Mouse (Mus musculus) lung, postnatal 0 days (tissue): ENCODE data around the gene Mex3a. TPM values are rescaled to one million over a fixed set of nuclear protein-coding genes. Genes with fewer than 3 reads are reported as not detected.

ENCODE experiments used
- ATAC-seq: fragments of 200-750 bp; cut with Nextera tagmentation; 2 replicates; pipeline ENCODE4 v1.8.0; 2017; ENCODE audit warnings: moderate library complexity
- DNase-seq: peaks from one replicate; pipeline ENCODE4 v3.0.0-alpha.2; 2016; ENCODE audit warnings: low spot score
- H3K27ac ChIP-seq: fragments of 300-500 bp; sonication (generic); 2 replicates; pipeline ENCODE4 v1.5.1; 2014; ENCODE audit warnings: antibody characterized with exemption, mild to moderate bottlenecking, low read length, mixed read lengths
- H3K27me3 ChIP-seq: fragments of 300-500 bp; sonication (generic); replicated peaks from 2 replicates; pipeline ENCODE4 v1.6.1; 2014; ENCODE audit warnings: low read length, mixed read lengths; ENCODE audit not compliant: insufficient read depth
- H3K36me3 ChIP-seq: fragments of 300-500 bp; sonication (generic); 2 replicates; pipeline ENCODE4 v1.6.1; 2014; ENCODE audit warnings: low read length, mixed read lengths; ENCODE audit not compliant: insufficient read depth
- H3K4me1 ChIP-seq: fragments of 300-500 bp; sonication (generic); 2 replicates; pipeline ENCODE4 v1.6.1; 2014; ENCODE audit warnings: antibody characterized with exemption, low read depth, low read length, mixed read lengths; ENCODE audit not compliant: insufficient read depth
- H3K4me2 ChIP-seq: fragments of 300-500 bp; sonication (generic); replicated peaks from 2 replicates; pipeline ENCODE4 v1.6.1; 2014; ENCODE audit warnings: low read depth, mild to moderate bottlenecking, low read length, moderate library complexity, mixed read lengths
- H3K4me3 ChIP-seq: fragments of 300-500 bp; sonication (generic); 2 replicates; pipeline ENCODE4 v1.5.1; 2014; ENCODE audit warnings: low read depth, low read length
- H3K9ac ChIP-seq: fragments of 300-500 bp; sonication (generic); replicated peaks from 2 replicates; pipeline ENCODE4 v1.6.1; 2014; ENCODE audit warnings: low read depth, mild to moderate bottlenecking
- H3K9me3 ChIP-seq: fragments of 300-500 bp; sonication (generic); 2 replicates; pipeline ENCODE4 v1.6.1; 2016; ENCODE audit warnings: low read length, mixed read lengths
- CTCF ChIP-seq: IDR thresholded peaks from 2 replicates; pipeline ENCODE4 v1.5.1; 2016; ENCODE audit warnings: antibody characterized with exemption, mild to moderate bottlenecking
- EP300 ChIP-seq: IDR thresholded peaks from 2 replicates; pipeline ENCODE4 v1.6.1; 2016; ENCODE audit warnings: antibody characterized with exemption, mild to moderate bottlenecking, control low read depth
- WGBS: fragments of 180-500 bp; shearing (Covaris S2); extraction: QIAGEN DNeasy Blood & Tissue Kit; methylation state at CpG from one replicate; pipeline ENCODE4 v1.1.7; 2014; 5-methylcytosine and 5-hydroxymethylcytosine counted together
- polyA plus RNA-seq: library from polyadenylated mRNA; unstranded; fragments of >200 nt; fragmentation: Nextera tagmentation; extraction: Ambion mirVana; gene quantifications from 2 replicates; pipeline ENCODE4 v1.2.1, GENCODE M21; 2015

Gene Mex3a
- polyA plus RNA-seq, 1 experiment from 2014 or later: 2.6 TPM

DNA sequence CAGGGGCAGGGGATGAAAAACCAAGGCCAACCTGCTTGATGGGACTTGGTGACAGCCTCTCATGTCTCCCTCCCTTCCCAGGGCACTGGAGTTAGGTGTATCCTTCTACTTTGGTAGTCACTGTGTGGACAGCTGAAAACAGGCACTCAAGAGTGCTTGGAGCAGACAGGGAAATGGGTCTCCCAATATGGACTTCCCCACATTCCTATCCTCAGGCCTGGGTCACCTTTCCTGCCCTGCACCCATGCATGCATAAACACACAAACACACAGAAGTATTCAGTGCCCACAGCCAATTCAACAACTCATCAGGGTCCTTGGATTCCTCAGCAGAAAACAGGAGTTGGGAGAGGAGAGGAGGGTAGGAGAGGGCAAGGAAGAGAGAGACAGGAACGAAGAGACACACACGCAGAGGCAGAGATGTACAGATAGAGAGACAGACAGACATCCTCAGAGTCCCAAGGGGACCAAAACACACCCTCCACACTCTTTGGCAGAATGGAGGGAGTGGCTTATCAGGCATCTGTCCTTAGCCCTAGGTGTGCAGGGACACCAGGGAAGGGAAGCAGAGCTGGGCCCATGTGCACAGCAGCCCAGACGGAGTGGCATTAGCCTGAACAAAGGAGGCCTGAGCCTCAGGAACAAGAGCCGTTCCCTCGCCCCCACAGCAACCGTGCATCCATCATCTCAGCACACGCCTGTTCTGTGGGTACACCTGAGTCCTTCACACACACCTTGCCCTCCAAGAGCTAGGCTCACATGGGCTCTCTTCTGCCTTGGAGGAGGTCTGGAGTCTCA lies 2.8 kb upstream of the Mex3a start:
- peaks cover 10% of the 10 kb centered on the region; the same call in 1 of the 2 replicates for H3K4me1 ChIP-seq
- whole genome bisulfite sequencing: 45% methylated on average over 7 of the region's 7 CpGs

DNA sequence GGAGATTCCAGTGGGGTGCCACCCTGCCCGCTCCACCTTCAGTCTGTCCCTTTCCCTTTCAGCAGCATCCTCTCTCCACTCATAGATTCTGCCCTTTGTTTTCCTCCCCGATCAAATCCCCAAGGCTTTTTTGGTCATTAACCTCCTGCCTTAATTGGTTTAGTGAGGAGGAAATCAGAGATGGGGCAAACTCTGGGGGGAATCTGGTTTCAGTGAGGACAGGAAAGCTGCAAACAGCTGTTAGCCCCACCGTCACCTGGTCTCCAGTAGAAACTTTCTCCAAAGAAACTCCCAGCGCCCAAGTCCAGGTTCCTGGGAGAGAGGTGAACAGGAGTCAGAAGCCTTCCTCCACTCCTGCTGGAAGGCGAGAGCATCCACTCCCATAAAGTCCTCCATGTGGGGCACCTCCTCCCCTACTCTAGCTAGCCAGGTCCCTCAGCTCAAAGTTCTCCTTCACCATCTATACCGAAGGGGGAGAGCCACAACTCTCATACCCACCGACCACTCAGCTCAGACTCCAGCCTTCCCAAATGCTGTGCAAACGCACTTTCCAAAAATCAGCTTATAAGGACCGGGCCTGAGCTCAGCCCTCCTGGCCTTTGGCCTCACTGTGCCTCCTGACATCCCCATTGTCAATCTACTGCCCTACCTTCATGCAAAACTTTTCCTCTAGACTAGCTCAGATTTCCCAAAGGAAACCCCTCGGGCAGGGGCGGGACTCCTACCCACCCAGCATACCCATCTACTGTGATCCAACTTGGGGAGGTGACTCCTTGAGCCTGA lies 1.9 kb upstream of the Mex3a start:
- H3K4me3 ChIP-seq: no peak overlapping the region
- H3K9ac ChIP-seq: no peak overlapping the region
- ATAC-seq (no peak), DNase-seq (no peak)
- H3K4me2 ChIP-seq: peak overlapping the region; percentile 98
- H3K4me1 ChIP-seq: peaks cover 10% of the 10 kb centered on the region; the same call in 1 of the 2 replicates
- TF ChIP-seq CTCF: no peak
- H3K9me3 ChIP-seq: no peaks in the 10 kb centered on the region
- H3K27me3 ChIP-seq: no peaks in the 10 kb centered on the region
- WGBS: 25% methylated on average over 11 of the region's 11 CpGs
- no peak overlapping the region for H3K27ac ChIP-seq
- H3K36me3 ChIP-seq: no peaks in the 10 kb centered on the region

More for the DNA sequence above, 2.8 kb upstream of the Mex3a start:
- no peak for DNase-seq
- no peak for ATAC-seq
- no peak overlapping the region for H3K27ac ChIP-seq
- H3K9ac ChIP-seq: no peak overlapping the region
- H3K9me3 ChIP-seq: no peaks in the 10 kb centered on the region
- no peaks in the 10 kb centered on the region for H3K36me3 ChIP-seq
- TF ChIP-seq EP300 (no peak), CTCF (no peak)
- no peaks in the 10 kb centered on the region for H3K27me3 ChIP-seq
- H3K4me3 ChIP-seq: no peak overlapping the region
- H3K4me2 ChIP-seq: no peak overlapping the region

DNA sequence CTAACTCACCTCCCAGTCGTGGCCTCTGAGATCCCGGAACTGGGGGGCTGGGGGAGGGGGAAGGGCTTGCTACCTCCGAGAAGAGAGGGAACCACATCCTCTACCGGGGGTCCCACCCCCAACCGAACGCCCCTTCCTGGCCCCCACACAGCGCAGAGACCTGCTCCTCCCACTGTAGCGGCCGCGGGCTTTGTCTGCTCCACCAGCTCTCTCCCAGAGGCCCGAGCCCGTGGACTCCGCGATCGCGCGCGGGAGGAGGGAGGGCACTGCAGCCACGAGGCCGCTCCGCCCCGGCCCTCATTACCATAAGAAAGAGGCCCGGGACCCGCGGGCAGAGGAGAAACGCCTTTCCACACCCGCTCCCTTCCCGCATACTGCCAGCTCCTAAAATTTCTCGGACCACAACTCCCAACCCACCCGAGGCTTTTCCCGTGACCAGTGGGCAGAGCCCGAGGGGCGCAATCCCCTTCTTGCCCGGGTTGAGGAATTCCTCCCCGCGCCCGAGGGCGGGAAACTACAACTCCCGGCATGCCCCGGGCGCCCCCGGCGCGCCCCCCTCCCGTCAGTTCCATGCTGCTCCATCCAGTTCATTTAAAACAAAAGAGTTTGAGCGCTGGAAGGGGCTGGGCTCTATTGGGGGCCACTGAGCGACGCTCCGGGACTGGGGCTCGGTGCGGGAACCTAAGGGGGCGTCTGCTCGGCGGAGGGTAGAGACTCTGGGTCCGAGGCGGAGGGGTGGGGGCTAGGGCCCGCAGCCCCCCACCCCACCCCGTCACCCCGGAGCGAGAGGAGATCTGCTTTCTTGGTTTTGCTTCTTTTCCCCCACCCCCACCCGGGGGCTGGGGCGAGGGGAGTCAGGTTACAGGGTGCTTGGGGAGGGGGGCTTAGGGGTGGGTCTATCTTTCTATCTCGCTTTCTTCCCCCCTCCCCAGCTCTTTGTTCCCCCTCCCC lies 572 bp upstream of the Mex3a start:
- ATAC-seq: peak; percentile 82
- H3K4me1 ChIP-seq: peaks cover 16% of the 10 kb centered on the region; the same call in 1 of the 2 replicates

DNA sequence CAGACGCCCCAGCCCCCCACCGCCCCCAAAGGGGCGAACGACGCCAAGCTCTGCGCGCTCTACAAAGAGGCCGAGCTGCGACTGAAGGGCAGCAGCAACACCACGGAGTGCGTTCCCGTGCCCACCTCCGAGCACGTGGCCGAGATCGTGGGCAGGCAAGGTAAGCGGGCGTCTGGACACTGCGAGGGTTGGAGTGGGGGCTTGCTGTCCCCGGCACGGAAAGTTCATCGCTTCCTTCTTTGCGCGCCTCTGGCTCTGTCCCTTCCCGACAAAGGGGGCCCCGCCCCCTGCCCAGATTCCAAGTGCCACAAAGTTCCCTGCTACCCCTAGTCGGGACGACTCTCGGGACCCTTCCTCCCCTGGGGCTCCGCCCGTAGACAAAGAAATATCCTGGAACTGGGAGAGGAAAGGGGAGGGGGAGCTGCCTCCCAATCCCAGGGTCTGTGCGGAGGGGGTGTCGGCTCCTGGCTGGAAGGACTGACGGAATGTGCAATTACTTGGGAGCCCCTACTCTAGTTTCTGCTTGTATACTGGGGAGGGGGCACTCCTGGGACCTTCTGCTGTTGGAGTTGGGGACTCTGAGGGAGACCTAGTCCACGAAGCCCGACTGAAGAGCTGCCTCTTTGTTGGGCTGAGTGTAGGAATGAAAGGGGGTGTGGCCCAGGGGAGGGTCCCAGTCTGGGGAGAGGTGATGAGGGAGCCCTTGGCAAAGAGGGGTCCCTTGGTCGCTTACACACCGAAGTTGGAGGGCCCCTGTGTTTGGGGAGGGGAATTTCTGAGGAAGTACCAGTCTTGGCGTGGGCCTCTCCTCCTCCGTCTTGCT lies 705 bp downstream of the Mex3a start:
- WGBS: 1% methylated on average over 34 of the region's 40 CpGs

More for the DNA sequence above, 572 bp upstream of the Mex3a start:
- peak; percentile 87 for DNase-seq
- Histone ChIP-seq H3K36me3 (no peaks in the 10 kb centered on the region), H3K4me3 (peak overlapping the region; percentile 79), H3K9ac (peak overlapping the region; percentile 65), H3K4me2 (peak overlapping the region; percentile 98), H3K27me3 (no peaks in the 10 kb centered on the region), H3K27ac (peak overlapping the region; percentile 79), H3K9me3 (no peaks in the 10 kb centered on the region)
- 1% methylated on average over 52 of the region's 63 CpGs for WGBS
- TF ChIP-seq EP300 (0 out of 2 replicates have a peak, but pooled peaks have one; percentile 30), CTCF (no peak; the same call in 1 of the 2 replicates)

DNA sequence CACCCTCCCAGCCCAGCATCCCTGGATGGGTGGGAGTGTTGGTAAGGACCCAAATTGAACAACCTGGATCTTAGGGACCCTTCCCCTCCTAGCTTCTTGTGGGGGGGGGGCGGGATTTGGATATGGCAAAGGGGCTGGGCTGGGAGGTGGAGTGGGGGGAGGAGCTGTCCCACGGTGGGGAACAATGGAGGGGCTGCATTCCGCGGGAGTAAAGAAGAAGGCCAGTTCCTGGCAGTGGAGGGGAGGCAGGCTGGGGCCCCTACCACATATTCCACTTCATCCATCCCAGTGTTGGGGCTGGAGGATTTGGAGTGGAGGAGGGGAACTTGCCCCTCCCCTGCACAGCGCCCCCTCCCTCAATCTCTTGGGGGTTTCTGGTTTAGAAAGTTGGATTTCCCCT lies 1.5 kb downstream of the Mex3a start:
- Histone ChIP-seq H3K9me3 (no peaks in the 10 kb centered on the region), H3K4me3 (peak overlapping the region; percentile 79; the same call in 1 of the 2 replicates), H3K27ac (no peak overlapping the region), H3K27me3 (no peaks in the 10 kb centered on the region), H3K4me2 (peak overlapping the region; percentile 98), H3K36me3 (no peaks in the 10 kb centered on the region), H3K4me1 (peaks cover 22% of the 10 kb centered on the region; the same call in 1 of the 2 replicates), H3K9ac (no peak overlapping the region)
- 2% methylated on average over 4 of the region's 5 CpGs for WGBS
- DNase-seq: peak; percentile 4
- TF ChIP-seq EP300 (no peak), CTCF (no peak)
- ATAC-seq: no peak

More for the DNA sequence above, 705 bp downstream of the Mex3a start:
- TF ChIP-seq CTCF (no peak), EP300 (no peak)
- Histone ChIP-seq H3K27me3 (no peaks in the 10 kb centered on the region), H3K9me3 (no peaks in the 10 kb centered on the region), H3K4me2 (peak overlapping the region; percentile 98), H3K36me3 (no peaks in the 10 kb centered on the region), H3K4me1 (peaks cover 22% of the 10 kb centered on the region; the same call in 1 of the 2 replicates), H3K27ac (no peak overlapping the region), H3K4me3 (peak overlapping the region; percentile 79), H3K9ac (peak overlapping the region; percentile 65)
- no peak for ATAC-seq
- DNase-seq: peak; percentile 36
